Mouse (Mus musculus): ENCODE measurements at regions not wholly inside any gene's neighbourhood (a gene's known extent, or its start where the extent isn't known, plus 50 kb on each side); places are given as distances from the start of the nearest gene placed in this dataset.

- no peak for TF ChIP-seq CTCF (IDR thresholded peaks at IDR 0.05; ENCODE audit: extremely low read depth, insufficient read depth, low read length)
- TF ChIP-seq POLR2A (IDR thresholded peaks at IDR 0.05; ENCODE audit: extremely low read depth, insufficient read depth, low read length) = no peak
These were observed 455.2 kb upstream of the Agtr1b start for GRCm38 (mm10) chr3:20822226-20822625.

Data from cortical plate, adult 2 months (tissue).